Mouse (Mus musculus): ENCODE measurements at regions not wholly inside any gene's neighbourhood (a gene's known extent, or its start where the extent isn't known, plus 50 kb on each side); places are given as distances from the start of the nearest gene placed in this dataset.

DNA sequence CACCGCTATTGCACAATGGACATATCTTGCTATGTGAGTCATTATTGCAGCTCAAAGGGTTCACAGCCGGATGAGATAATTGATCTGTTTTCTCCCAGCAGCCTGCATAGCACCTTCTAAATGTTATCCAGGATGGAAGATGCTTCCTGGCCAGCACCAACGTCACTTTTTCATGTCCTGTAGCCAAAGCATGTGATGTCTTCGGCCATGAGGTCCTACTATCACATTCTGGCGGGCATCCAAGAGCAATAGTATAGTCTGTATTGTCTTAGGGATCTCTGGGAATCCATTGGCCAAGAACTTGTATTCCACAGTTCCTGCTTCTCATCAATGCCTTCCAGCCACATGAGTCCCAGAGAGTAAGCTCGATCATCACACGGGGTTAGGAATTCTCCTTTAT lies 70.6 kb downstream of the Npy start:
- no peak overlapping the region for H3K27ac ChIP-seq (ENCODE audit: control insufficient read depth, insufficient read depth, low read depth, low read length, poor library complexity)
- no peak for TF ChIP-seq CTCF (IDR thresholded peaks at IDR 0.05; ENCODE audit: control insufficient read depth, insufficient read depth, low read length)
- TF ChIP-seq POLR2A (IDR thresholded peaks at IDR 0.05; ENCODE audit: borderline replicate concordance, control insufficient read depth, low read depth, low read length) = no peak
- WGBS = 73% methylated on average over 7 of the region's 7 CpGs
- no peak overlapping the region for H3K4me3 ChIP-seq (replicated peaks; ENCODE audit: control insufficient read depth, low read depth, low read length)
- no peaks in the 10 kb centered on the region for H3K4me1 ChIP-seq (ENCODE audit: control insufficient read depth, insufficient read depth, low read length)

DNA sequence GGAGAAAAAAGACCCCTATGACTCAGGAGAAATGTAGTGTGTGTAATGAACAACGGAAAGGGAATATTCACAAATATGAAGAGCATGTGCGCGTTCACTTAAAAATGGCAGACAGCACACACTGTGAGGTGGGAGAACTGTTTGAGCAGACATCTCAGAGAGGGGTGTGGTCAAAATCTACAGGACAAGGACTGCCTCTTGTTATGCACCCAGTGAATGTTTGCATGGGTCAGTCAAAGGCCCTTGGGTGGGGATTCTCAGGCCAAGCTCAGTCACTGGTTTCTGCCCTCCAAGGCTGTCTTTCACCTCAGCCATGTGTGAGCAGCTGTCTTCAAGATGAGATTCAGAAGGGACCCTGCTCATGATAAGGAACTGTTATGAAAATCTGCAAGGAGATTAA lies 76.6 kb downstream of the Npy start:
- Histone ChIP-seq H3K27ac (ENCODE audit: control insufficient read depth, insufficient read depth, low read depth, low read length, poor library complexity) (no peak overlapping the region), H3K4me1 (ENCODE audit: control insufficient read depth, insufficient read depth, low read length) (no peaks in the 10 kb centered on the region; the same call in 1 of the 2 replicates), H3K4me3 (replicated peaks; ENCODE audit: control insufficient read depth, low read depth, low read length) (no peak overlapping the region)
- 91% methylated on average over 3 of the region's 3 CpGs for WGBS
- TF ChIP-seq CTCF (IDR thresholded peaks at IDR 0.05; ENCODE audit: control insufficient read depth, insufficient read depth, low read length) (no peak), POLR2A (IDR thresholded peaks at IDR 0.05; ENCODE audit: borderline replicate concordance, control insufficient read depth, low read depth, low read length) (no peak)

DNA sequence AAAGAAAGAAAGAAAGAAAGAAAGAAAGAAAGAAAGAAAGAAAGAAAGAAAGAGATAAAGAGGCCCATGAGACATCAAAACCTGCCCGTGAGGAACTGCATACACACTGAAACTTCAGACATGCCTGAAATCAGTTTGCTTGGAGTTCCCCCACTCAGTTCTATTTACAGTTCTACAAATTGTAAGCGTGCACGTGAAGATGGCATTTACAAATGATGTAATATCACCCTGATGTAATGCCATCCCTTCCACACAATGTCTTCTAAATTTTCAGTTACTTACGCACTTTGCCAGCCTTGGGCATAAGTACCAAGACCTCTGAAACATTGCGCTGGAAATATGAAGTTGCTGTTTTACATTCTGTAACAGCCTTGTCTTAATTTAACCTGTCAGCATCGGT lies 79.0 kb downstream of the Npy start:
- TF ChIP-seq CTCF (IDR thresholded peaks at IDR 0.05; ENCODE audit: control insufficient read depth, insufficient read depth, low read length) = no peak
- no peak for TF ChIP-seq POLR2A (IDR thresholded peaks at IDR 0.05; ENCODE audit: borderline replicate concordance, control insufficient read depth, low read depth, low read length)
- no peaks in the 10 kb centered on the region; the same call in 1 of the 2 replicates for H3K4me1 ChIP-seq (ENCODE audit: control insufficient read depth, insufficient read depth, low read length)

DNA sequence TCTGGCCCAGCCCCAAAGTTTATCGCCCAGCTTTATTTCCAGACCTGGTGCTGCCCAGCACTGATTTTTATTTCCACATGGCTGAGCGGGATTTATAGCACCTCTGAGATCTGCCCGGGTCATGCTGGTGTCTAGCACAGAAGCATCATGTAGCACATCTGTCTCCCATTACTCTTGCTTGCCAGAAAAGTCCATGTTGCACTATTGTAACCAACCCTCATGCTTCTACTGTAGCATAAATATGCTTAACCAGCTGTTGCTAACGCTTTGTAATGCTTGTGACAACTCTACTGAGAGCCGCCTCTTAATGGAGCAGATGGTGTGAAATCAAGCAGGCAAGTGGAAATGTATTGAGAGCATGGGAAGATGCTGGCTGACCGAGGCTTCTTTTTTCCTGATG lies 81.5 kb downstream of the Npy start:
- Histone ChIP-seq H3K4me3 (replicated peaks; ENCODE audit: control insufficient read depth, low read depth, low read length) (no peak overlapping the region), H3K27ac (ENCODE audit: control insufficient read depth, insufficient read depth, low read depth, low read length, poor library complexity) (no peak overlapping the region), H3K4me1 (ENCODE audit: control insufficient read depth, insufficient read depth, low read length) (no peaks in the 10 kb centered on the region)
- TF ChIP-seq CTCF (IDR thresholded peaks at IDR 0.05; ENCODE audit: control insufficient read depth, insufficient read depth, low read length) (no peak), POLR2A (IDR thresholded peaks at IDR 0.05; ENCODE audit: borderline replicate concordance, control insufficient read depth, low read depth, low read length) (no peak)
- WGBS = 80% methylated on average over 6 of the region's 6 CpGs

More for the DNA sequence above, 79.0 kb downstream of the Npy start:
- Histone ChIP-seq H3K27ac (ENCODE audit: control insufficient read depth, insufficient read depth, low read depth, low read length, poor library complexity) (no peak overlapping the region), H3K4me3 (replicated peaks; ENCODE audit: control insufficient read depth, low read depth, low read length) (no peak overlapping the region)
- 76% methylated on average over 6 of the region's 6 CpGs for WGBS

DNA sequence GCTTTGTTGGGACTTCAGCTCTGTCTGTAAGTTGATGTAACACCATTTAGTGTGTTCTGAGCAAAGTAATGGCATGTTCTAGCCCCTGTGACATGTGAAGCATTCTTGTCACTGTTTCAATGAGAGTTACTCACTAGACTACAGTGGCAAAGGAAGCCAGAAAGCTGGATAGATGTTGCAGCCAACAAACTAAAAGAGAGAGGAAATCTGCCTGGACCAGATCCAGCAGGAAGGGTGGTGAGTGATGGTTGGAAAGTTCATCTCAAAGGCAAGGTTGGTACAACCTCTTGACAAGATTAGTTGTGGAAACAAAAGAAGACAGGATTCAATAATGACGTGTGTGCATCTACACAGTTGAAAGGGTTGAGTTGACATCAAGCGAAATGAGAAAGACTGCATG lies 83.9 kb downstream of the Npy start:
- 83% methylated on average over 2 of the region's 2 CpGs for WGBS
- TF ChIP-seq CTCF (IDR thresholded peaks at IDR 0.05; ENCODE audit: control insufficient read depth, insufficient read depth, low read length) = no peak
- no peak for TF ChIP-seq POLR2A (IDR thresholded peaks at IDR 0.05; ENCODE audit: borderline replicate concordance, control insufficient read depth, low read depth, low read length)
- Histone ChIP-seq H3K27ac (ENCODE audit: control insufficient read depth, insufficient read depth, low read depth, low read length, poor library complexity) (no peak overlapping the region), H3K4me1 (ENCODE audit: control insufficient read depth, insufficient read depth, low read length) (no peaks in the 10 kb centered on the region), H3K4me3 (replicated peaks; ENCODE audit: control insufficient read depth, low read depth, low read length) (no peak overlapping the region)

DNA sequence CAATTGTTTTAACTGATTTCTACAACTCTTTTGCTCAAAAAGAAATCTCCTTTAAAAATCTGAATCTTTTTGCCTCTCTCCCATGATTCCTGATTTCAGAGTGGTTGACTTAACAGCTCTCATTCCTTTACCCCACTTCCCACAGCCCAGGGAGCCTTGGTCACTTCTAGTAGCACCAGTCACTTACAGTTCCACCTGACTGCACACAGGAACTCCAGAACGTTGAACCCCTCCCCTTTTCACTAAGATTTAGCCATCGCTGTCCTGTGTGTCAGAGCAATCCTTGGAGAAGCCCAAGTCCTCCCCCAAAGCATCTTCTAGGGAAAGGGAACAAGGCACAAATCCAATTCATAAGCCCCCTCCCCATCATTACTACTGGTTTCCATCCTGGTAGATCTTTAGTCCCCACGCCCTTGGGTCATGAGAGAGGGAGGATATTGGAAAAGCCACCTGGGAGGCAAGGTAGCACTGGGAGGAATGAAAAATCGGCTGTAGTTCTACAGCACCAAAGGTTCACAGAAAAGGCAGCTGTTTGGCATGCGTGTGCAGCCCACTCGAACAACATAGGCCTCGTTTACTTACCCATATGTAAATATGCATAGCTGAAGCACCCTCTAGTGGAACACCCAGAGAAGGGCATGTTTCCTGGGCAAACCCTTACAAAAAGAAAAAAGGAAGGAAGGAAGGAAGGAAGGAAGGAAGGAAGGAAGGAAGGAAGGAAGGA lies 96.7 kb downstream of the Npy start:
- Histone ChIP-seq H3K27ac (ENCODE audit: control insufficient read depth, insufficient read depth, low read depth, low read length, poor library complexity) (no peak overlapping the region), H3K4me1 (ENCODE audit: control insufficient read depth, insufficient read depth, low read length) (no peaks in the 10 kb centered on the region; the same call in 1 of the 2 replicates), H3K4me3 (replicated peaks; ENCODE audit: control insufficient read depth, low read depth, low read length) (no peak overlapping the region)
- TF ChIP-seq POLR2A (IDR thresholded peaks at IDR 0.05; ENCODE audit: borderline replicate concordance, control insufficient read depth, low read depth, low read length) (no peak), CTCF (IDR thresholded peaks at IDR 0.05; ENCODE audit: control insufficient read depth, insufficient read depth, low read length) (no peak)
- 56% methylated on average over 7 of the region's 7 CpGs for WGBS

DNA sequence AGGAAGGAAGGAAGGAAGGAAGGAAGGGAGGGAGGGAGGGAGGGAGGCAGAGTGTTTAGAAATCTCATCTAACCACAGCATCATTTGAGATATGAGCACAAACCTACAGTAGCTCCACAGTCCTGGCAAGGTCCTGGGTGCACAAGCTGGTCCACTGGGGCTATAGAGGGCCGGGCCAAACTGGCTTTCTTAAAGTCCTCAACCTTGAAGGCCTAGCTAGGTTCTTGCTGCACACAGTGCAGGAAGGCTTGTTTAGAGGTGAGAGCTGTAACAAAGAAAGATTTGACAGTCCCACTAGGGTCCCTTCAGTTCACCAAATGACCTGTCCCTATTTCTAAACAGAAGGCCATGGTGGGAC lies 97.3 kb downstream of the Npy start:
- H3K27ac ChIP-seq (ENCODE audit: control insufficient read depth, insufficient read depth, low read depth, low read length, poor library complexity) = no peak overlapping the region
- 71% methylated on average over 1 of the region's 1 CpGs for WGBS
- TF ChIP-seq POLR2A (IDR thresholded peaks at IDR 0.05; ENCODE audit: borderline replicate concordance, control insufficient read depth, low read depth, low read length) (no peak), CTCF (IDR thresholded peaks at IDR 0.05; ENCODE audit: control insufficient read depth, insufficient read depth, low read length) (no peak)

DNA sequence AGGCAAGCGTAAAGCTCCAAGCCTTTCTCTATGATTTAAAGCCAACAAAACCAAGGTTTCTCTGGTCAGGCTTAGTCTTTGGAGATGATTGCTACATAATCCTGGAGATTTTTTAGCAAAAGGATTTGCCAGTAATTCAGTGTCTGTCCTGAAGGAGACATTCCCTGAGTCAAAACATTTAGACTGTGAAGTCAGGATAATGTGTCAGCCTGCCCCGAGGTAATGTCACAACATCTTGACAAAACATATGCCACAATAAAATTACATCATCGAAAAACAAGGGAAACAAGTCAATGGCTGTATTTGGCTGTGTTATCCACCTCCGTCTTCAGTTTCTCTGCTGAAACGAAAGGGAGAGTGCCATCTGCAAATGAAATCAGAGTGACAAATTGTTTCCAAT lies 101.8 kb downstream of the Npy start:
- Histone ChIP-seq H3K4me3 (replicated peaks; ENCODE audit: control insufficient read depth, low read depth, low read length) (no peak overlapping the region), H3K4me1 (ENCODE audit: control insufficient read depth, insufficient read depth, low read length) (no peaks in the 10 kb centered on the region), H3K27ac (ENCODE audit: control insufficient read depth, insufficient read depth, low read depth, low read length, poor library complexity) (no peak overlapping the region)
- WGBS = 69% methylated on average over 5 of the region's 5 CpGs
- TF ChIP-seq POLR2A (IDR thresholded peaks at IDR 0.05; ENCODE audit: borderline replicate concordance, control insufficient read depth, low read depth, low read length) (no peak), CTCF (IDR thresholded peaks at IDR 0.05; ENCODE audit: control insufficient read depth, insufficient read depth, low read length) (no peak)

More for the DNA sequence above, 97.3 kb downstream of the Npy start:
- Histone ChIP-seq H3K4me3 (replicated peaks; ENCODE audit: control insufficient read depth, low read depth, low read length) (no peak overlapping the region), H3K4me1 (ENCODE audit: control insufficient read depth, insufficient read depth, low read length) (no peaks in the 10 kb centered on the region; the same call in 1 of the 2 replicates)

DNA sequence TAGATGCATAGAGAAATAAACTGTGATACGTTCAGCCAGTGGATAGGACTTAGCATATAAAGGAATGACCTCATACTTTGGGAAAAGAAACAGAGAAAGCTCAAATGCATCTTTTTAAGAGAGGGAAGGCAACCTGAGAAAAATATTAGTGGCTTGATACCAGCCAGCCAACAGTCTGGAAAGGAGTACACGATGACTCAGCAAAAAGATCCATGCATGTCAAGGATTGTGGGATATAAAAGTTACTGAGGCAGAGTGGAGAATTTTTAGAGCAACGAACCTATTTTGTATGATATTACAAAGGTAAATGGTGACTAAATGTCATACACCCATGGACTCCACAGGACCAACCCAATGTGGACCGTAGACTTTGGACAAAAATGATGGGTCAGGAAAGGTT lies 105.6 kb downstream of the Npy start:
- TF ChIP-seq POLR2A (IDR thresholded peaks at IDR 0.05; ENCODE audit: borderline replicate concordance, control insufficient read depth, low read depth, low read length) (no peak), CTCF (IDR thresholded peaks at IDR 0.05; ENCODE audit: control insufficient read depth, insufficient read depth, low read length) (no peak)
- no peak overlapping the region for H3K27ac ChIP-seq (ENCODE audit: control insufficient read depth, insufficient read depth, low read depth, low read length, poor library complexity)
- no peaks in the 10 kb centered on the region for H3K4me1 ChIP-seq (ENCODE audit: control insufficient read depth, insufficient read depth, low read length)
- WGBS = 76% methylated on average over 4 of the region's 4 CpGs
- H3K4me3 ChIP-seq (replicated peaks; ENCODE audit: control insufficient read depth, low read depth, low read length) = no peak overlapping the region

Measured in bone marrow, adult 2 months (tissue).